Mouse (Mus musculus) stomach, embryonic 14.5 days (tissue): ENCODE data around the gene Ralb. TPM values are rescaled to one million over a fixed set of nuclear protein-coding genes. Genes with fewer than 3 reads are reported as not detected.

Experiments used
- ATAC-seq: fragments of 200-750 bp; cut with Nextera tagmentation; 2 replicates; pipeline ENCODE4 v1.8.0; 2017; ENCODE audit warnings: low read depth, moderate TSS enrichment; ENCODE audit not compliant: insufficient number of reproducible peaks, insufficient read depth, low FRiP score
- H3K27ac ChIP-seq: fragments of 300-500 bp; sonication (generic); 2 replicates; pipeline ENCODE4 v1.5.1; 2014; ENCODE audit warnings: mild to moderate bottlenecking, low read length, moderate library complexity, mixed read lengths
- H3K27me3 ChIP-seq: fragments of 300-500 bp; sonication (generic); 2 replicates; pipeline ENCODE4 v1.6.1; 2014; ENCODE audit warnings: low read length, control low read depth, mixed read lengths; ENCODE audit not compliant: control insufficient read depth, insufficient read depth
- H3K36me3 ChIP-seq: fragments of 300-500 bp; sonication (generic); 2 replicates; pipeline ENCODE4 v1.6.1; 2014; ENCODE audit warnings: mild to moderate bottlenecking, control low read depth, low read length, moderate library complexity, mixed read lengths; ENCODE audit not compliant: control insufficient read depth, insufficient read depth
- H3K4me1 ChIP-seq: fragments of 300-500 bp; sonication (generic); 2 replicates; pipeline ENCODE4 v1.6.1; 2014; ENCODE audit warnings: low read length, control low read depth, mixed read lengths; ENCODE audit not compliant: control insufficient read depth, insufficient read depth
- H3K4me2 ChIP-seq: fragments of 300-500 bp; sonication (generic); replicated peaks from 2 replicates; pipeline ENCODE4 v1.6.1; 2014; ENCODE audit warnings: low read depth, low read length, control low read depth
- H3K4me3 ChIP-seq: fragments of 300-500 bp; sonication (generic); 2 replicates; pipeline ENCODE4 v1.5.1; 2014; ENCODE audit warnings: low read depth, low read length, control low read depth
- H3K9ac ChIP-seq: fragments of 300-500 bp; sonication (generic); replicated peaks from 2 replicates; pipeline ENCODE4 v1.6.1; 2014; ENCODE audit warnings: low read depth, mild to moderate bottlenecking, control low read depth, low read length, moderate library complexity, mixed read lengths
- H3K9me3 ChIP-seq: fragments of 300-500 bp; sonication (generic); 2 replicates; pipeline ENCODE4 v1.6.1; 2016; ENCODE audit warnings: low read depth, low read length, control low read depth; ENCODE audit not compliant: control insufficient read depth
- WGBS: fragments of 180-500 bp; shearing (Covaris S2); extraction: QIAGEN DNeasy Blood & Tissue Kit; methylation state at CpG from one replicate; pipeline ENCODE4 v1.1.7; 2014; 5-methylcytosine and 5-hydroxymethylcytosine counted together
- polyA plus RNA-seq: library from polyadenylated mRNA; unstranded; fragments of >200 nt; fragmentation: Nextera tagmentation; extraction: Ambion mirVana; gene quantifications from 2 replicates; pipeline ENCODE4 v1.2.1, GENCODE M21; 2014

Ralb gene
- polyA plus RNA-seq, 1 experiment from 2014 or later: 103 TPM

DNA sequence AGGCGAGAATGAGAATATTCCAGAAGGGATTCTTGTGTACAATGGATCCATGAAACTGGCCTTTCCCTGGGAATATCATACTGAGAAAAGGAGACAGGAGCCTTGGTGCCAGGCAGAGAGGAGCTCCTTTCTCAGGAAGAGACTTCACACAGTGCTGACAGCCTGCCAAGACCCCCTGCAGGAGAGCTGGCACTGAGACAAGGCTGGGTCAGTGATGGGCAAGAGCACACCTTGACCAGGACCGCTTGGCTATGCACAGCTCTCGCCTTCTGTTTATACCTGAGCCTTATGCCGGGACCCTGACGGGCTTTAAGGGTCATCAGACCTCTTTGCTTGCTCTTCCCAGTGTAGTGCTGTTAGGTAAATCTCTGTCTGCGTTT, 9.2 kb downstream of the Ralb start:
- H3K9ac ChIP-seq: no peak overlapping the region

DNA sequence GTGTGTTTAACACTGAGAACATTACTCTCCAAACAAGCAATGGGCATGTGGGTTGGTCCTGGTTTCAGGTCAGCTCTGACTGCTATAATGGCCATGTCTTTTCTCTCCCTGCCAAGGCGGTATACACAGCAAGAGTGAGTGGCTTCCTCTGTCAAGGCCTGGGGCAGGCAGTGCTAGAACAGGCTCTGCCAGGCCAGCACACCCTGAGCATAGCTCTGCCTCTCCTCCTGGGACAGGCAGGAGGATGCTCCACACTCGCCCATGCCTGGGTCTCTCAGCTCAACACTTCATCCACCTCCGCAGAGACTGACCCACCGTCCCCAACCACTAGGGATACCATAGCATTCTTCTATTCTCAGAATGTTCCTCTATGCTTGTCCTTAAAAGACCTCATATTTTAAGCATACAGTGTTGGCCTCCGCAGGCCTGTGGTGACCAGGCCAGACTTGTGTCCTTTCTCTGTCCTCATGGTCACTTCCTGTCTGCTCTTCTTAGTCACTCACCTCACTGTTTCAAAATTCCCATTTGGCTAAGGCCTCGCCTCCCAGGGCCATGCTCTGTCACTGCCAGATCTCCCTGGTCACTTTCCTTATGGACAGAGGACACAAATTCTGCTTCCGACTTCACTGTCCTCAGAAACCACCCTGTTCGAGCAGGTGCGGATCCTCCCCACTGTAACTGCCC, 9.7 kb downstream of the Ralb start:
- H3K9ac ChIP-seq: no peak overlapping the region
- ATAC-seq: no peak
- H3K4me1 ChIP-seq: peaks cover 20% of the 10 kb centered on the region
- no peak overlapping the region for H3K4me3 ChIP-seq
- no peak overlapping the region for H3K4me2 ChIP-seq
- WGBS: 92% methylated on average over 9 of the region's 9 CpGs
- peaks cover 3% of the 10 kb centered on the region; the same call in 1 of the 2 replicates for H3K36me3 ChIP-seq
- no peaks in the 10 kb centered on the region for H3K27me3 ChIP-seq
- H3K9me3 ChIP-seq: no peaks in the 10 kb centered on the region
- H3K27ac ChIP-seq: no peak overlapping the region

More for the DNA sequence above, 9.2 kb downstream of the Ralb start:
- Histone ChIP-seq H3K27ac (no peak overlapping the region), H3K27me3 (no peaks in the 10 kb centered on the region), H3K36me3 (peaks cover 3% of the 10 kb centered on the region; the same call in 1 of the 2 replicates), H3K4me2 (no peak overlapping the region), H3K4me1 (peaks cover 20% of the 10 kb centered on the region), H3K9me3 (no peaks in the 10 kb centered on the region), H3K4me3 (no peak overlapping the region)
- ATAC-seq: no peak
- 74% methylated on average over 6 of the region's 6 CpGs for WGBS

DNA sequence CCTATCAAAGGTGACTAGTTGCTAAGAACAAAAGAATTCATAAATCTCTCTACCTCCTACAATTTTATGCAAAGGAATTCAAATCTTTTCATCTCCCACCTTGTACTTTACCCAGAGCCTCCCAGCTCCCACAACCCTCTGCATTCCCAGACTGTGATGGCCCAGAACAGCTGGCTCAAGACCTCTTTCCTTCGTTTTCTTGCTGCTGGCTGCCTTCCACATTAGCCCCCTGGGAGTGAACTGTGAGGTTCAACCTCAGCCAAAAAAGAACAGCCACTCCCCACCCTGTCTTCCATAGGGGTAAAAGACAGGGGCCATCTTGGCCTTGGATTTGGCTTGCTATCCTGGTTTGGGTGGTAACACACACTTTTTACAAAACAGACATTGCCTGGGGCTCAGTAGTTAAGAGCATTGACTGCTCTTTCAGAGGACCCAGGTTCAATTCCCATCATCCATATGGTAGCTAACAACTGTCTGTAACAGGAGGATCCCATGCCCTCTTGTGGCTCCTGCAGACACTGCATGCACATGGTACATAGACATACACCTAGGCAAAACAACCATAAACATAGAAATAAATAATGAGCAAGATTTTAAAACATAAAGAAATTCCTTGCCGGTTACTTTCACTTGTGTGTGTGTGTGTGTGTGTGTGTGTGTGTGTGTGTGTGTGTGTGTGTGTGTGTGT, 10.4 kb downstream of the Ralb start:
- H3K27me3 ChIP-seq: no peaks in the 10 kb centered on the region
- ATAC-seq: no peak
- H3K4me1 ChIP-seq: peaks cover 20% of the 10 kb centered on the region
- H3K9me3 ChIP-seq: no peaks in the 10 kb centered on the region
- H3K9ac ChIP-seq: no peak overlapping the region
- no peak overlapping the region for H3K4me3 ChIP-seq
- no peak overlapping the region for H3K4me2 ChIP-seq
- WGBS: 59% methylated on average over 2 of the region's 2 CpGs
- H3K27ac ChIP-seq: no peak overlapping the region
- H3K36me3 ChIP-seq: no peaks in the 10 kb centered on the region; the same call in 1 of the 2 replicates

DNA sequence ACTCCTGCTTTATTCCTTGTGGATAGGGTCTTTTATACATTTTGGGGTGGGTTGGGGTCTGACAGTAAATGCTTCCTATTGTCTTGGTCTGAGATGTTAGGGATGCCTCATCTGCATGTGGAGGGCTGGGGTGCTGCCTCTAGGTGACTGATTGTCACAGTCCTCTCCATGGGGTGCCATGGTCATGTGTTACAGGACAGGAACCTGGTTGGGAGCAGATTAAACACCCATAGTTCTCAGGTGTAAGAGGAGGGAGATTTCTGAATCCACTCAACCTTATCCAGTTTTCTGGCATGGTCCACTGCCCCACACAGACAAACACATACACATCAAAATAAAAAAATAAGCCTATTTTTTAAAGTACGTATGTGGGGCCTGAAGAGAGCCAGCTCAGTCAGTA, 12.1 kb downstream of the Ralb start:
- no peaks in the 10 kb centered on the region for H3K36me3 ChIP-seq
- no peak for ATAC-seq
- H3K4me1 ChIP-seq: peaks cover 28% of the 10 kb centered on the region
- no peak overlapping the region for H3K4me3 ChIP-seq
- H3K27me3 ChIP-seq: no peaks in the 10 kb centered on the region
- H3K27ac ChIP-seq: peak overlapping the region; percentile 12; the same call in 1 of the 2 replicates
- H3K9me3 ChIP-seq: no peaks in the 10 kb centered on the region
- no peak overlapping the region for H3K9ac ChIP-seq
- 87% methylated on average over 1 of the region's 1 CpGs for WGBS
- 0 out of 2 replicates have a peak overlapping the region, but pooled peaks have one; percentile 17 for H3K4me2 ChIP-seq

DNA sequence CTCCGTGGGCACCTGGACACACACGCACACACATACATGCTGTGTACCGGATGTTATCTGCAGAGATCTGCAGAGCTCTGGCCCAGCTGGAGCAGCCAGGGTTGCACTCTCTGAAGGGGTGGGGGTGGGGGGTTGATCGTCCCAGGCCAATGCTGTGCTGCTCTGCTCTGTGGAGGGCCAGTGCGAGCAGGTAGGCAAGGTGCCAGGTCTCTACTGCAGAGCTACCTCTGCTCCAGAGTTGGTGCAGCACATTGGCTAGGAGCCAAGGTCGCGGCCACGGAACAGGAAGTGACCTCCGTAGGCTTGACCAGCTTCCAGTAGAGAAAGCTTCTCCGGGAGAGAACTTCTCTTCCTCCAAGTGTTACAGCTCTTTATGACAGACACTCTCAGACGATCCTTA, 12.5 kb downstream of the Ralb start:
- no peak overlapping the region for H3K9ac ChIP-seq
- no peak overlapping the region for H3K4me3 ChIP-seq
- peak; percentile 70; the same call in 1 of the 2 replicates for ATAC-seq
- no peaks in the 10 kb centered on the region for H3K9me3 ChIP-seq
- H3K27ac ChIP-seq: peak overlapping the region; percentile 12; the same call in 1 of the 2 replicates
- peak overlapping the region; percentile 17; the same call in 1 of the 2 replicates for H3K4me2 ChIP-seq
- H3K27me3 ChIP-seq: no peaks in the 10 kb centered on the region
- no peaks in the 10 kb centered on the region for H3K36me3 ChIP-seq
- peaks cover 30% of the 10 kb centered on the region for H3K4me1 ChIP-seq
- 27% methylated on average over 11 of the region's 11 CpGs for WGBS

DNA sequence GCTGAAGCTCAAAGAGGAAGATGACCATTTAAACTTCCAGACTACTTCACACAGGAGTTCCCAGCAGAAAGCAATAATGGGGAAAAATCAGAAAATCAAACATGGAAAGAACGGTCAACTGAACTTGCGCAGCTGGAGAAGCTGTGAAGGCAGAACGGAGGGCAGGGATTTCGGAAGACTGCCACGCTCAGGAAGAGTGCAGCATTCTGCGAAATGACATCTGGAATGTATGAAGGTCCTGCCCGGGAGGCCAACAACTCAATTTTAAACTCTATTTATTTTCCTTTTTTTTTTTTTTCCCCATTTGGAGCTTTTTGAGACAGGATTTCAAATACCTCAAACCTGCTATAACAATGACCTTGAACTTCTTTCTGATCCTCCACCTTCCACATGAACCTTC, 13.8 kb downstream of the Ralb start:
- Histone ChIP-seq H3K4me1 (peaks cover 27% of the 10 kb centered on the region), H3K9me3 (no peaks in the 10 kb centered on the region), H3K4me2 (no peak overlapping the region), H3K4me3 (no peak overlapping the region), H3K36me3 (no peaks in the 10 kb centered on the region), H3K9ac (no peak overlapping the region), H3K27ac (no peak overlapping the region), H3K27me3 (no peaks in the 10 kb centered on the region)
- WGBS: 64% methylated on average over 7 of the region's 7 CpGs
- no peak for ATAC-seq

DNA sequence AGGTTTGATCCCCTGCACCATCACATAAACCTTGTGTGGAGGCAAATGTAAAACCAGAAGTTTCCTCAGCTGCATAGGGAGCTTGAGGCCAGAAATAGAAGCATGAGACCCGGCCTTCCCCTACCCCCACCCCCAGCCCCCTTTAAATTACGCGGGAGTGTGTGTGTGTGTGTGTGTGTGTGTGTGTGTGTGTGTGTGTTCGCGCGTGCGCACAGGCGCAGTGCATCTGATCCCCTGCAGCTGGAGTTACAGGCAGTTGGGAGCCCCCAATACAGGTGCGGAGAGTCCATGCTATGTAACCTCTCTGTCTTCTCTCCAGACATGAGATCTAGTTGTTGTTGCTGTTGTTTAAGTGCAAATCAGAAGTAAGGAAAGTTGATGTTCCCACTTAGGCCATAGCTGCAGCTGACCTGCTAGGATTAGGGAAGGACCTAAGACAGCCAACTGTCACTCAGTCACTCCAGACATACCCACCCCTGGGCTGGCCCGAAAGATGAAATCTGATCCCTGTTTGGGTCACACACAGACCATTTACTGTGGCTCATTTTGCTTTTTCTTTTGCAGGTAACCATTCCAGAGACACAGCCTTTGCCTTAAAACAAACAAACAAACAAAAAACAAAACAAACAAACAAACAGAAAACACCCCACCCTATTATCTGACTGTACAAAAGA, 16.5 kb downstream of the Ralb start:
- no peaks in the 10 kb centered on the region for H3K9me3 ChIP-seq
- no peak overlapping the region for H3K4me2 ChIP-seq
- WGBS: 39% methylated on average over 10 of the region's 10 CpGs
- H3K4me1 ChIP-seq: peaks cover 27% of the 10 kb centered on the region
- H3K9ac ChIP-seq: no peak overlapping the region
- H3K27ac ChIP-seq: no peak overlapping the region
- no peaks in the 10 kb centered on the region for H3K27me3 ChIP-seq
- no peaks in the 10 kb centered on the region for H3K36me3 ChIP-seq
- no peak overlapping the region for H3K4me3 ChIP-seq
- no peak for ATAC-seq

DNA sequence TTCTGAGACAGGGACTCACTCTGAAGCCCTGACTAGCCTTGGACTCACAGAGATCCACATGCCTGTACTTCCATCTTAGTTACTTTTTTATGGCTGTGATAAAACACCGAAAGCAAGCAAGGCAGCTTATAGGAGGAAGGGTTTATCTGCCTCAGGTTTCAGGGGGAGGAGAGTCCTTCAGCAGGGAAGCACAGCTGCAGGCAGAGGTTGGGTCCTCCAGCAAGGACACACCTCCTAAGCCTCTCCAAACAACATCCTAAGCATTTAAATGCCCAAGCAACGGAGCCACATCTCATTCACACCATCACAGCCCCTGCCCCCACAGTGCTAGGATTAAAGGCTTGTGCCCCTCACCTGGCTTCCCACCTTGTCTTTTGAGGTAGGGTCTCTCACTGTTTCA, 18.8 kb downstream of the Ralb start:
- H3K4me2 ChIP-seq: no peak overlapping the region

More for the DNA sequence above, 18.8 kb downstream of the Ralb start:
- H3K27ac ChIP-seq: no peak overlapping the region
- no peaks in the 10 kb centered on the region for H3K9me3 ChIP-seq
- ATAC-seq: no peak
- 22% methylated on average over 2 of the region's 2 CpGs for WGBS
- H3K4me3 ChIP-seq: no peak overlapping the region
- H3K36me3 ChIP-seq: peaks cover 11% of the 10 kb centered on the region
- peaks cover 9% of the 10 kb centered on the region; the same call in 1 of the 2 replicates for H3K4me1 ChIP-seq
- no peaks in the 10 kb centered on the region for H3K27me3 ChIP-seq
- H3K9ac ChIP-seq: no peak overlapping the region
